Mouse (Mus musculus): ENCODE data around the gene Notch2. TPM values are rescaled to one million over a fixed set of nuclear protein-coding genes. Genes with fewer than 3 reads are reported as not detected.

Gene Notch2
- total RNA-seq (2021) = 10 to 100 TPM; 15.5 to 17.9 TPM

DNA sequence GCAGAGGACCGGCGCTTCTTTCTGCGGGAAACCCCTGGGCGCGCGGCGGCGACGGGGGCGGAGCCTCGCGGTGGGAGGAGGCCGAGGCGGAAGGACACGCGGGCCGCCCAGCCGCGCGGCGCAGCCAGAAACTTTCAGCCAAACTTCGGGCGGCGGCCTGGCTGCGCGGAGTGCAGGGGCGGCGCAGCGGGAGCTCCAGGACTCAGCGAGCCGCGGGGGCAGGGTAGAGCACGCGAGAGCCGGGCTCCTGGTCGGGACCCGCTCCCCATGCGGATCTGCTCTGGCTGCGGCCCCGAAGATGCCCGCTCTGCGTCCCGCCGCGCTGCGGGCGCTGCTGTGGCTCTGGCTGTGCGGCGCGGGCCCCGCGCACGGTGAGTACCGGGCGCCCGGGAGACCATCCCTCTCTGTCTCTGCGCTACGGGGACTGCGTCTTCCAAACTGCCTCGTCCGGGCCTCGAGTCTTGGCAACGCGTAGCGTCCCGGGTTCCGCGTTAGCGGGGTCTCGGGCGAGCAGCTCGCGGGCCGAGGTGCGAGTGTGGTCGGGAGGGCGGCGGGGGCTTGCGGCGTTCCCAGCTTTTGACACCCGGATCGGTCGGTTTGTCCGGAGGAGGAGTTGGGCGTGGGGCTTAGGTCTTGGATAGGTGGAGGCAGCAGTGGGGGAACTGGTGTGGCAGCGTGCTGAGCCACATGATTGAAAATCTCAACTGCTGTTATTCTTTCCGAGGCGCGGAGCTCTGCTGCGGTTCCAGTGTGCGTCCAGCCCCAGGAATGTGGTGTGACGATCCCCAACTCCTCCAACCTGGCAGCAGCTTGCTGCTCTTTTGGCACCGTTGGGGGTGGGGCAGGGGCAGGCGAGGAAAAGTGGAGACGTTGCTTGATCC is at the start of gene Notch2:
Gene Notch2 (plus strand): TSS at position 127 of the 881 bp plus-strand sequence.
- intact Hi-C loops (cut with DNase I) = loop anchor here (5.0 kb wide), 1 partner anchor 71 kb away; no protein-coding TSS in a partner anchor
- DNase-seq (ENCODE audit: extremely low spot score in 1 of 2, low spot score in 2 of 2) = peak; percentile 92 to 97

DNA sequence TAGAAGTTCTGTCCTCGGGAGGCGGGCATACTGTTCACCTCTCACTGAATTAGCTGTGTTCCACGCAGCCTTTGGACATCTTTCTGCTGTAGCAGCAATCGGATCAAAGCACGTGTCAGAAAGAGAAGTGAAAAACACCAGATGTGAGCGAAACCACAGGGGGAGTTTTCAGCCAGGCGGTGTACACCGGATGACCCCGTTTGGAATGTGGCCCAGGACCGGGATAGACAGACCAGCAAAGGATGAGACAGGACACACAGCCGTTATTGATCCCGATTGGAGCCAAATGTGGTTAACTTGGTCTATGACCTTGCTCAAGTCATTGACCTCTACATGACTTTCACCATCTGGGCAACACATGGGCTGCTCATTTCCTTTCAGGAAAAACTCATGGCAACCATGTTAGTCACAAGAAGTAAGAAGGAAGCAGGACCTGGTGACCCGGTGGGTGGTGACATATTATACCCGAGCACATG is 48.4 kb upstream of the Notch2 start:
- peak in 1 of 2 experiments; percentile 72 for DNase-seq (ENCODE audit: extremely low spot score in 1 of 2, low spot score in 2 of 2)
- intact Hi-C loops (cut with DNase I) = no loop called here

DNA sequence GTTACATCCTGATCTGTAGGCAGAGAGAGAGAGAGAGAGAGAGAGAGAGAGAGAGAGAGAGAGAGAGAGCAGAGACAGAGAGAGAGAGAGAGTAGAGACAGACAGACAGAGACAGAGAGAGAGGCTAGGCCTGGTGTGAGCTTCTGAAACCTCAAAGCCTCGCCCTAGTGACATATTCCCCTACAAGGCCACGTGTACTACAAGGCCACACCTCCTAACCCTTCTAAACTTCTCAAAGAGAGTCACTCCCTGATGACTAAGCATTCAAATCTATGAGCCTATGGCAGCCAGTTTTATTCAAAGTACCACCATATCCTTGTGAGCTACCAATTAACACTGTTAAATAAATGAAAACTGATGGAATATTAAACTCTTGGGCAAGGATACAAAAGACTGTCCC is 45.7 kb upstream of the Notch2 start:
- intact Hi-C loops (cut with DNase I) = no loop called here
- no peak for DNase-seq (ENCODE audit: extremely low spot score in 1 of 2, low spot score in 2 of 2)

DNA sequence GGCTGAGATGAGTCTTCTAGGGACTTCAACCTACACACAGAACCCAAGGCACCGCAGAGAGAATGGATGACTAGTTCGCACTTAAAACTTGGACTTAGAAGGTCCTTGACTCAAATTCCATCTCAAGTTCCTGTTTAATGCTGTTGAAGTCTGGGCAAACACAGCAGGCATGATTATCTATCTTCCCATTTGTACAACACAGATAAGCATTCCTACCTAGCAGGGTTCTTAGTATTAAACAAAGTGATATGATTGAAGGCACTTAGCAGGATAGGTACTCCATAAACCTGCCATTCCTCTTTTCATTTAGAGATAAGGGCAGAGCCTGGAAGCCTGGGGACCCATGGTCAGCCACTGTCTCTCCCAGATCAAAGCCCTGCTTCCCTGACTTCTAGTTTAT is 45.1 kb upstream of the Notch2 start:
- no peak for DNase-seq (ENCODE audit: extremely low spot score in 1 of 2, low spot score in 2 of 2)
- intact Hi-C loops (cut with DNase I) = no loop called here

- DNase-seq (ENCODE audit: extremely low spot score in 1 of 2, low spot score in 2 of 2) = no peak
- intact Hi-C loops (cut with DNase I) = no loop called here
Measured at GRCm38 (mm10) chr3:97969019-97969418, 44.3 kb upstream of the Notch2 start.

- intact Hi-C loops (cut with DNase I) = no loop called here
Measured at GRCm38 (mm10) chr3:97971117-97971516, 42.2 kb upstream of the Notch2 start.

DNA sequence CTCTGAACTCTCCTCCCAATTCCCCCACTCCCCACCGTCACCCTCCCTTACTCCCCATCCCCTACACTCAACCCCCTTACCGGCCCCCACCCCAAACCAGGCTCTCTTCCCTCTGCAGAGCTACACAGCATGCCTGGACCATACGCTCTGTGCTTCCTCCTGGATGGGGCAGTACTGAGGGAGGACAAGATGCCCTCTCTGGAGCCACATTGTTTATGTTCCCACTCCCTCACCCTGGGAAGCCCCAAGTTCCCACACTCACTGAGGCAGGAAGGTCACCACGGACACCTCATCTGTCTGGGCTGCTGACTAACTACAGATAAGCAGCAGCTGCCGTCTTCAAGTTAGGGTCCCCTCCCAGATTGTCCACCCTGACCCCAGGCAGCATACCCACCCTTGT is 41.1 kb upstream of the Notch2 start:
- intact Hi-C loops (cut with DNase I) = no loop called here
- no peak for DNase-seq (ENCODE audit: extremely low spot score in 1 of 2, low spot score in 2 of 2)

More at GRCm38 (mm10) chr3:97971117-97971516, 42.2 kb upstream of the Notch2 start:
- no peak for DNase-seq (ENCODE audit: extremely low spot score in 1 of 2, low spot score in 2 of 2)

DNA sequence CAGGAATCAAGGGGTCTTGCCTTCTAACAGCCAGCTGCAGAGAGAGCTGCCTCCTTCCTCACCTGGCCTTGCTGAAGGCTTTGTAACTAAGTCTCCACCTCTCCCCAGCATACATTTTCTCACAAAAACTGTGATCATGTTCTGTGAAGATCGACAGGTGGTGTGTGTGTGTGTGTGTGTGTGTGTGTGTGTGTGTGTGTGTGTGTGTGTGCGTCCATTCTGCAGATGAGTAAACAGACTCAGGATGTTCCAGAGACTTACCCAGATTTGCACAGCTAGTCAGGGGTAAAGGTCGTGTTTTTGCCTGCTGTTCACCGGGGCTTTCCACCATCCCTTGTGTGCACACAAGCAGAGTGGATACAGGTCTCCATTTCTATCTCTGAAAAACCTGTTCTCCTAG is 40.6 kb upstream of the Notch2 start:
- intact Hi-C loops (cut with DNase I) = no loop called here
- no peak for DNase-seq (ENCODE audit: extremely low spot score in 1 of 2, low spot score in 2 of 2)

DNA sequence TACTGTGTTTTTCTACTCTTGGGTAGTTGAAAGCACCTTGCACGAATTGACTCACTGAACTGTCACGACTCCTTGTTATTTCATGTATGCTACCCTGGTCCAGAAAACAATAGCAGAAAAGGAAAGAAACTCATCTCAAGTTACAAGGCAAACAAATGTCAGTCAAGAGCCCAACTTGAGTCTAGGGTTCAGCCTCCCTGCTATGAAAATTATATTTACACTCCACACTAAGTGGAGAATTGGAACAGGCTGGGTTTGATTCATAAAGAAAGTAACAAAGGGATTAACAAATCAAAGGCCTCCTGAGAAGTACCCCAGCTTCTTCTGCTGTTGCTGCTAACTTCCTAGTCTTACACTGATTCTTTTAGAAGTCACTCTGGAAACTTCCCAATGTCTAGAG is 40.0 kb upstream of the Notch2 start:
- intact Hi-C loops (cut with DNase I) = no loop called here

GRCm38 (mm10) chr3:97974197-97974770 is 39.0 kb upstream of the Notch2 start:
- intact Hi-C loops (cut with DNase I) = no loop called here
- DNase-seq (ENCODE audit: extremely low spot score in 1 of 2, low spot score in 2 of 2) = no peak

More for the DNA sequence above, 40.0 kb upstream of the Notch2 start:
- no peak for DNase-seq (ENCODE audit: extremely low spot score in 1 of 2, low spot score in 2 of 2)

DNA sequence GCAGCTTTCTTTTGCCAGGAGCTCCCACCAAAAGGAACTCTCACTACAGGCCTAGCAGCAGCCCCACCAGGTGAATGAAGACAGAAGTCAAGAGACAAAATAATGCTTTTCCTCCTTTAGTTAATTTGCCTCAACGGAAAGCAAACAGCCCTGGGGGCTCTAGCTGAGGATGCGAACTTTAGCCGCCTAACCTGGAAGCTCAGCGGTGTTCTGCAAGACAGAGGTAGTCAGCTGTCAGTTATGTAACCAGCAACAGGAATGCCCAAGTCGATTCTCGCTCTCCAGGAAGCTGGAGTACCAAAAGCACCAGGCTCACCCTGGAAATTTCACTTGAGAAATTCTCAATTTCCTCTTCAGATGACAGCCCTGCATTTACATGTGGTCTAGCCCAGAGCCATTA is 36.6 kb upstream of the Notch2 start:
- intact Hi-C loops (cut with DNase I) = no loop called here
- no peak for DNase-seq (ENCODE audit: extremely low spot score in 1 of 2, low spot score in 2 of 2)

DNA sequence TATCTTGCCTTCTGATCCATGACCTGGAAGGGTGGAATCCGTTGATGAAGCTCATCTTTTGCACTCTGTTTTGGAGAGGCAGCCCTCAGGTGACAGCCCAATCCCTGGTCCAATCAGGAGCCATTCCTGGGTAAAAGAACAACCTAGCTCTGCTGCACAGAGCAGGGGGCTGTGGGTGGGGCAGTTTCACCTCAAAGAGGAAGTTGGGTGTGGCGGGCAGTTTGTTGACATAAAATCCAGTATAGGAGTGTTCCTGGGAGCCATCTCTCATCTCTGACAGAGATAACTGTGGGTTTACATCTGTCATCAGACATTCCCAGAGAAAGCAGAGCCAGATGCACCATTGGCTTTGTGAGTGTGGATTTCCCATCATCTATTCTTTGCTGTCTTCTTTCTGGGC is 34.6 kb upstream of the Notch2 start:
- intact Hi-C loops (cut with DNase I) = no loop called here
- DNase-seq (ENCODE audit: extremely low spot score in 1 of 2, low spot score in 2 of 2) = no peak

GRCm38 (mm10) chr3:97980683-97981327 is 32.5 kb upstream of the Notch2 start:
- DNase-seq (ENCODE audit: extremely low spot score in 1 of 2, low spot score in 2 of 2) = no peak
- intact Hi-C loops (cut with DNase I) = no loop called here

GRCm38 (mm10) chr3:97981376-97981906 is 31.9 kb upstream of the Notch2 start:
- intact Hi-C loops (cut with DNase I) = no loop called here

GRCm38 (mm10) chr3:97984870-97985506 is 28.3 kb upstream of the Notch2 start:
- intact Hi-C loops (cut with DNase I) = no loop called here
- DNase-seq (ENCODE audit: extremely low spot score in 1 of 2, low spot score in 2 of 2) = no peak

More at GRCm38 (mm10) chr3:97981376-97981906, 31.9 kb upstream of the Notch2 start:
- DNase-seq (ENCODE audit: extremely low spot score in 1 of 2, low spot score in 2 of 2) = no peak

DNA sequence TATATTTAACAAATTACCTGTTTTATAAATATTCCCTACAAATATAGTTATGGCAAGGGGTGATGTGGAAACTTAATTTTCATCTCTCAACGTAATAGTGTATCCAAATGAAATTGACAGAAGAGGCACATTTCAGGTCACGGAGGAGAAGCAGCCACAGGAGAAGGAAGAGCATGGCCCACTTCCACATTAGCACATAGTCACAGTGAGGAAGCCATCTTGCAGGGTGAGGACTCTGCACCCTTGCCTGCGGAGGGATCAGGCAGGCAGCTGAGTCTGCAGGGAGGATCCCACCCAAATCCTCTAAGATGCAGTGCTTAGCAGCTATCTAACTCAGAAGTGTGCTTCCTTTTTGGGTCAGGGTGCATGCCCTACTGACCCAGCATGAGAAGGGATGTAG is 27.6 kb upstream of the Notch2 start:
- intact Hi-C loops (cut with DNase I) = no loop called here
- DNase-seq (ENCODE audit: extremely low spot score in 1 of 2, low spot score in 2 of 2) = no peak

DNA sequence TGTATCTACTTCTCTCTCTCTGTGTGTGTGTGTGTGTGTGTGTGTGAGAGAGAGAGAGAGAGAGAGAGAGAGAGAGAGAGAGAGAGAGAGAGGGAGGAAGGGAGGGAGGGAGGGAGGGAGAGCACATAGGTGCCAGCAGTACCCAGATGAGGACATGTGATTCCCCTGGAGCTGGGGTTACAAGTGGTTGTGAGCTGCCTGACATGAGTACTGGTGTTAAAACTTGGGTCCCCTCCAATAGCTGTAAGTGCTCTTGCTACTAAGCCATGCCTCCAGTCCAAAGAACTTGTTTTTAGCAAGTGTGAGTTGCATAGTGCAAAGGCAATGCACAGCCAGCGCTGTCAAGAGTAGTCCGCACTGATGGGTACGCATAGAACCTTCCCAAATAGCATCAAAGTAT is 26.2 kb upstream of the Notch2 start:
- no peak for DNase-seq (ENCODE audit: extremely low spot score in 1 of 2, low spot score in 2 of 2)
- intact Hi-C loops (cut with DNase I) = no loop called here

- DNase-seq (ENCODE audit: extremely low spot score in 1 of 2, low spot score in 2 of 2) = no peak
- intact Hi-C loops (cut with DNase I) = no loop called here
Measured at GRCm38 (mm10) chr3:97988756-97989155, 24.6 kb upstream of the Notch2 start.

DNA sequence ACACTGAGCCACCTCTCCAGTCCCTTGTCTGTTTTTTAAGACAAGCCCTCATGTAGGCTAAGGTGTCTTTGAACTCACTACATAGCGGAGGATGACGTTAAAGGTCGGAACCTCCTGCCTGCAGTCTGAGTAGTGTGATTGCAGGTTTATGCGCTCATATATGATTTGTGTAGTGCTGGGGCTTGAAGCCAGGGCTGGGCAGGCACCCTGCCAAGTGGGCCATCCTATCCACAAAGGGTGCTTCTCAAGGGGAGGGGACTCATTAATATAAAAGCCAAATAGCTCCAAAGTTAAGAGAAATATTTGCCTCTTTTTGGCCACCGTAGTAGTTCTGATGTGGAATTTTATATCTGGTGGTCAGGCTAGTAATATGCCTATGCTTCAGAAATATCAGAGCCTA is 22.8 kb upstream of the Notch2 start:
- intact Hi-C loops (cut with DNase I) = no loop called here
- DNase-seq (ENCODE audit: extremely low spot score in 1 of 2, low spot score in 2 of 2) = no peak

Measured in left cerebral cortex, postnatal 10 days (tissue).